Mouse (Mus musculus) embryonic stem cell, embryonic (primary cell): Measurements from ENCODE around the gene Sdhaf3.
"Not testable (repeated sequence)": the region's sequence is repeated elsewhere in the genome, so short reads cannot be mapped to it uniquely, and the experiment has no call there.

Source experiments
- CTCF ChIA-PET, 4 experiments: fragments of 300-600 bp in 2 of 4; fragments of 350-600 bp in 2 of 4; sonication (Branson Sonifier 250); formaldehyde crosslinking; loops; one replicate each; lab custom pipeline; 2022; ENCODE audit warnings: inconsistent platforms in 2 of 4; lab: Charles Lee
- POLR2A ChIA-PET, 4 experiments: fragments of 300-600 bp in 2 of 4; fragments of 350-600 bp in 2 of 4; sonication (Branson Sonifier 250); formaldehyde crosslinking; loops; one replicate each; lab custom pipeline; 2022; ENCODE audit warnings: antibody characterized with exemption in 4 of 4, inconsistent platforms in 1 of 4; lab: Charles Lee

Gene Sdhaf3

GRCm38 (mm10) chr6:6955764-6956561 lies at the start of gene Sdhaf3:
TSS of gene Sdhaf3 (plus strand) at chr6:6956004.
- CTCF ChIA-PET, result interaction anchor here in 2 of 4 experiments (0.5 to 1.8 kb wide), 6 partner anchors 13 to 979 kb away, joined by 3 to 7 read pairs (median 5); no protein-coding TSS in a partner anchor
- POLR2A ChIA-PET, result interaction anchor here in 3 of 4 experiments (0.7 to 1.3 kb wide), 10 partner anchors 13 to 746 kb away, joined by 3 to 7 read pairs (median 4); partner anchors contain the start of gene Sem1 (in 2 of the 3)

- CTCF ChIA-PET, result no interaction called here
- POLR2A ChIA-PET, result no interaction called here
Measured at GRCm38 (mm10) chr6:6909586-6909985, 46.2 kb upstream of the Sdhaf3 start.

- ChIA-PET CTCF (interaction anchor here in 2 of 4 experiments (0.8 to 1.9 kb wide), 4 partner anchors 17 to 1056 kb away, joined by 3 to 5 read pairs (median 4); partner anchors contain the start of gene Sem1 (in 1 of the 2)), POLR2A (interaction anchor here in 1 of 4 experiments (0.5 kb wide), 1 partner anchor 33 kb away, joined by 3 read pairs; no protein-coding TSS in a partner anchor)
Measured at GRCm38 (mm10) chr6:6914304-6914703, 41.5 kb upstream of the Sdhaf3 start.

GRCm38 (mm10) chr6:6914849-6915525 lies 40.8 kb upstream of the Sdhaf3 start:
- ChIA-PET POLR2A (no interaction called here), CTCF (interaction anchor here (0.5 to 1.9 kb wide), 11 partner anchors 9 to 1058 kb away, joined by 3 to 5 read pairs (median 3); partner anchors contain the start of gene Sem1 (in 1 of the 4))

- ChIA-PET CTCF (interaction anchor here in 3 of 4 experiments (0.5 to 1.9 kb wide), 8 partner anchors 10 to 1058 kb away, joined by 3 to 5 read pairs (median 4); no protein-coding TSS in a partner anchor), POLR2A (interaction anchor here in 1 of 4 experiments (0.5 kb wide), 1 partner anchor 750 kb away, joined by 3 read pairs; no protein-coding TSS in a partner anchor)
Measured at GRCm38 (mm10) chr6:6915526-6915915, 40.3 kb upstream of the Sdhaf3 start.

GRCm38 (mm10) chr6:6917334-6917733 lies 38.5 kb upstream of the Sdhaf3 start:
- POLR2A ChIA-PET, result no interaction called here
- CTCF ChIA-PET, result no interaction called here

- ChIA-PET CTCF (interaction anchor here in 1 of 4 experiments (0.5 kb wide), 1 partner anchor 21 kb away, joined by 4 read pairs; no protein-coding TSS in a partner anchor), POLR2A (interaction anchor here in 1 of 4 experiments (0.7 kb wide), 1 partner anchor 42 kb away, joined by 3 read pairs; no protein-coding TSS in a partner anchor)
Measured at GRCm38 (mm10) chr6:6925264-6925663, 30.5 kb upstream of the Sdhaf3 start.

- CTCF ChIA-PET, result interaction anchor here in 1 of 4 experiments (1.0 kb wide), 1 partner anchor 16 kb away, joined by 3 read pairs; no protein-coding TSS in a partner anchor
- POLR2A ChIA-PET, result no interaction called here
Measured at GRCm38 (mm10) chr6:6930831-6931230, 25.0 kb upstream of the Sdhaf3 start.

- ChIA-PET POLR2A (interaction anchor here in 1 of 4 experiments (2.3 kb wide), 1 partner anchor 25 kb away, joined by 7 read pairs; the partner anchor contains the start of gene Sdhaf3), CTCF (interaction anchor here in 1 of 4 experiments (1.0 kb wide), 1 partner anchor 16 kb away, joined by 3 read pairs; no protein-coding TSS in a partner anchor)
Measured at GRCm38 (mm10) chr6:6931507-6931906, 24.3 kb upstream of the Sdhaf3 start.

GRCm38 (mm10) chr6:6940845-6941244 lies 15.0 kb upstream of the Sdhaf3 start:
- ChIA-PET POLR2A (no interaction called here), CTCF (no interaction called here)

GRCm38 (mm10) chr6:6942813-6943212 lies 13.0 kb upstream of the Sdhaf3 start:
- ChIA-PET CTCF (interaction anchor here (0.6 to 1.3 kb wide), 15 partner anchors 9 to 1999 kb away, joined by 3 to 8 read pairs (median 4); partner anchors contain the start of gene Sdhaf3 (in 1 of the 4)), POLR2A (interaction anchor here in 1 of 4 experiments (0.6 kb wide), 1 partner anchor 706 kb away, joined by 3 read pairs; no protein-coding TSS in a partner anchor)

- POLR2A ChIA-PET, result no interaction called here
- CTCF ChIA-PET, result no interaction called here
Measured at GRCm38 (mm10) chr6:6947650-6948049, 8.2 kb upstream of the Sdhaf3 start.

GRCm38 (mm10) chr6:6955395-6955763 lies 425 bp upstream of the Sdhaf3 start:
- ChIA-PET CTCF (interaction anchor here in 1 of 4 experiments (0.9 to 1.8 kb wide), 2 partner anchors 12 to 48 kb away, joined by 4 to 6 read pairs; no protein-coding TSS in a partner anchor), POLR2A (interaction anchor here in 3 of 4 experiments (0.7 to 1.3 kb wide), 8 partner anchors 14 to 952 kb away, joined by 3 to 6 read pairs (median 4); partner anchors contain the start of gene Sem1 (in 2 of the 3))

GRCm38 (mm10) chr6:6959234-6959633 lies 3.4 kb downstream of the Sdhaf3 start:
- POLR2A ChIA-PET, result not testable (repeated sequence)

GRCm38 (mm10) chr6:6997226-6997946 lies 41.6 kb downstream of the Sdhaf3 start:
- CTCF ChIA-PET, result no interaction called here
- POLR2A ChIA-PET, result no interaction called here

More at GRCm38 (mm10) chr6:6959234-6959633, 3.4 kb downstream of the Sdhaf3 start:
- CTCF ChIA-PET, result not testable (repeated sequence)

GRCm38 (mm10) chr6:6997956-6998355 lies 42.2 kb downstream of the Sdhaf3 start:
- ChIA-PET CTCF (no interaction called here), POLR2A (no interaction called here)

- POLR2A ChIA-PET, result no interaction called here
- CTCF ChIA-PET, result no interaction called here
Measured at GRCm38 (mm10) chr6:6999015-6999414, 43.2 kb downstream of the Sdhaf3 start.

GRCm38 (mm10) chr6:7003085-7003484 lies 47.3 kb downstream of the Sdhaf3 start:
- POLR2A ChIA-PET, result interaction anchor here in 1 of 4 experiments (0.7 kb wide), 1 partner anchor 64 kb away, joined by 3 read pairs; no protein-coding TSS in a partner anchor
- CTCF ChIA-PET, result interaction anchor here in 3 of 4 experiments (0.6 to 2.1 kb wide), 5 partner anchors 18 to 1145 kb away, joined by 4 to 7 read pairs (median 5); no protein-coding TSS in a partner anchor
